Mouse (Mus musculus): Measurements from ENCODE around the gene Fahd1.

The Fahd1 gene

DNA sequence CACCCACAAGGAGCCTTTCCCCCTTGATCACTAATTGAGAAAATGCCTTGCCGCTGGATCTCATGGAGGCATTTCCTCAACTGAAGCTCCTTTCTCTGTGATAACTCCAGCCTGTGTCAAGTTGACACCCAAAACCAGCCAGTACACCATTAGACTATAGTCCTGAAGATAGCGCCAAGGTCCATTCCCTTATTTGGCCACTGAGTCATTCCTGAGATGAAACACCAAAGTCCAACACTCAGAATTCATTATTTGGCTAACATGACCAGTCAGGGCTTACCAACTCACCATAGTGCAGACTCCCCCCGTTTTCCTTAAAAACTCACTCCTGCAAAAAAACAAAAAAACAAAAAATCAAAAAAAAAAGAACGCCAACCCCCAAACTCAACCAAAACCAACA lies 50.7 kb downstream of the Fahd1 start:
- Histone ChIP-seq H3K36me3 (ENCODE audit: control insufficient read depth, insufficient read depth, low read length, poor library complexity, severe bottlenecking) (no peaks in the 10 kb centered on the region), H3K27me3 (ENCODE audit: control insufficient read depth, insufficient read depth, low read length, poor library complexity, severe bottlenecking) (no peaks in the 10 kb centered on the region)
- DNase-seq (ENCODE audit: low read depth, low spot score), result no peak
